Mouse (Mus musculus) adipocyte (in vitro differentiated cells): ENCODE measurements around the gene Tbc1d15.
"Not testable (repeated sequence)": the region's sequence is repeated elsewhere in the genome, so short reads cannot be mapped to it uniquely, and the experiment has no call there.

Source experiments
- DNase-seq: peaks from one replicate; pipeline ENCODE4 v3.0.0-alpha.2; 2016; ENCODE audit warnings: low spot score

Tbc1d15 gene

GRCm38 (mm10) chr10:115241082-115241595 is 10.1 kb downstream of the Tbc1d15 start:
- DNase-seq: peak; percentile 45

- DNase-seq: no peak
Observed at GRCm38 (mm10) chr10:115237931-115238330, 13.3 kb downstream of the Tbc1d15 start.

GRCm38 (mm10) chr10:115236733-115237132 is 14.5 kb downstream of the Tbc1d15 start:
- DNase-seq: no peak

- DNase-seq: no peak
Observed at GRCm38 (mm10) chr10:115235501-115235900, 15.8 kb downstream of the Tbc1d15 start.

- no peak for DNase-seq
Observed at GRCm38 (mm10) chr10:115233798-115234197, 17.5 kb downstream of the Tbc1d15 start.

- peak; percentile 21 for DNase-seq
Observed at GRCm38 (mm10) chr10:115232513-115232912, 18.8 kb downstream of the Tbc1d15 start.

- DNase-seq: no peak
Observed at GRCm38 (mm10) chr10:115229023-115229422, 22.2 kb downstream of the Tbc1d15 start.

- DNase-seq: no peak
Observed at GRCm38 (mm10) chr10:115226586-115226985, 24.7 kb downstream of the Tbc1d15 start.

- DNase-seq: no peak
Observed at GRCm38 (mm10) chr10:115223845-115224244, 27.4 kb downstream of the Tbc1d15 start.

- no peak for DNase-seq
Observed at GRCm38 (mm10) chr10:115212916-115213580, 38.2 kb downstream of the Tbc1d15 start.

- DNase-seq: no peak
Observed at GRCm38 (mm10) chr10:115205825-115206224, 45.4 kb downstream of the Tbc1d15 start.

GRCm38 (mm10) chr10:115205284-115205683 is 46.0 kb downstream of the Tbc1d15 start:
- DNase-seq: no peak

- no peak for DNase-seq
Observed at GRCm38 (mm10) chr10:115191214-115191613, 60.1 kb downstream of the Tbc1d15 start.

- DNase-seq: peak; percentile 71
Observed at GRCm38 (mm10) chr10:115187390-115187789, 63.9 kb downstream of the Tbc1d15 start.

- peak; percentile 71 for DNase-seq
Observed at GRCm38 (mm10) chr10:115184697-115185096, 66.6 kb downstream of the Tbc1d15 start, which contains the start of gene Tph2. Tph2 (minus strand) TSS chr10:115185022.

GRCm38 (mm10) chr10:115181034-115181433 is 70.2 kb downstream of the Tbc1d15 start:
- DNase-seq: no peak

- DNase-seq: not testable (repeated sequence)
Observed at GRCm38 (mm10) chr10:115178019-115178418, 73.2 kb downstream of the Tbc1d15 start.

GRCm38 (mm10) chr10:115175591-115175991 is 75.7 kb downstream of the Tbc1d15 start:
- no peak for DNase-seq

- no peak for DNase-seq
Observed at GRCm38 (mm10) chr10:115173336-115173735, 77.9 kb downstream of the Tbc1d15 start.

GRCm38 (mm10) chr10:115171351-115171818 is 79.9 kb downstream of the Tbc1d15 start:
- DNase-seq: no peak

GRCm38 (mm10) chr10:115170496-115171350 is 80.5 kb downstream of the Tbc1d15 start:
- DNase-seq: no peak

GRCm38 (mm10) chr10:115169410-115169809 is 81.9 kb downstream of the Tbc1d15 start:
- DNase-seq: no peak

- no peak for DNase-seq
Observed at GRCm38 (mm10) chr10:115160289-115160688, 91.0 kb downstream of the Tbc1d15 start.
